Mouse (Mus musculus) fibroblast of lung, adult 2 months (primary cell): ENCODE measurements at regions not wholly inside any gene's neighbourhood (a gene's known extent, or its start where the extent isn't known, plus 50 kb on each side); places are given as distances from the start of the nearest gene placed in this dataset.

Source experiments
- DNase-seq: peaks from one replicate; pipeline ENCODE4 v3.0.0-alpha.2; 2011; ENCODE audit warnings: low read depth

DNA sequence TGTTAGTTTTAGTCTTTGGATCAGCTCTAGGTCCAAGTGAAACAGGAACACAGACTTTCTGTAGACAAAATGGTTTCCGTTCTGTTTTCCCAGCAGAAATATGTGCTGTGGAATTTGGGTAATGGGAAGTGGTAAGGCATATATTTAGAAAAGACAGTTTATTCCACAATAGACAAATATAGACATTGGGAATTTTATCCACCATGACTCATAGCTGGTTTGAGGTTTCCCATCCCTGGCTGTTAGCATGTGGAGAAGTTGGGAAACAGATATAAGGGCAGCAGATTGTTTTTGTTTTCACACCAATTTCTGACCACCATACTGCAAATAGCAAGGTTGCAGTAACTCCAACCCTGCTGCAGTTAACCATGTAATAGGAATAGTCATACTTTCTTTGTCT is 385.0 kb upstream of the Adam34 start:
- peak; percentile 87 for DNase-seq

DNA sequence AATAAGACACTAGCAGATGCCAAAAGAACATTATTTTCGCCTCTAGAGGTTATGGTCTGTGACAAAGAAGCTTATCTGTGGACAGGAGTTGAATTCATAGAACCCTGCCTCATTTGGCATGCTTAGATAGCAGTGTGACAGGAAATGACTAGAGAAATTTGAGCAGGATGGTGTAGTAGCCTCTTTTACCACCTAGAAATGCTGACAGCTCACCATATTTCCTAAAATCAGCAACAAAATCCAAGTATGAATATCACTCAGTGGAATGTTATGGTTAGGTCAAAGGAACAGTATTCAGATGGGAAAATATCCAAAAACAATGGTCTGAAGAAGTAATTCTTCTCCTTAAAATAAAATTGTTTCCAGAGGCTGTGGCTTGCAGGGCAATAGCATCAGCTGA is 383.6 kb upstream of the Adam34 start:
- DNase-seq = peak; percentile 76

DNA sequence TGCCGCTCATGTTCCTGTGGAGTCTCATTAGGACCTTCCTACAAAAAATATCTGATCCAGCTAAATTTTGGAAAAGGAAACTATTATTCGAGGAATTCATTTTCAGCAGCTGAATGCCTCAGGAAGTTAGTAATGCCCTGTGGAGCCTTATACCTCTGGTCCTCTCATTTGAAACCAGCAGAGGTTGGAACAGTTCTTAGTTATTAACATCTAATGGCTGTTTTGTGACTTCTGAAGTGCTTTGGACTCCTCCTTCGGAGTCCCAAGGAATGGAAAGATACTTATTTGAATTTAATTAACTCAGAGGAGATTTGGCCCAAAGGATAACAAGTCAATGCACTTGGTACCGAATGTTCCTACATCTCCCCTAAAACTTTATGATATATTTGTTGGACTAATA is 372.2 kb upstream of the Adam34 start:
- no peak for DNase-seq

DNA sequence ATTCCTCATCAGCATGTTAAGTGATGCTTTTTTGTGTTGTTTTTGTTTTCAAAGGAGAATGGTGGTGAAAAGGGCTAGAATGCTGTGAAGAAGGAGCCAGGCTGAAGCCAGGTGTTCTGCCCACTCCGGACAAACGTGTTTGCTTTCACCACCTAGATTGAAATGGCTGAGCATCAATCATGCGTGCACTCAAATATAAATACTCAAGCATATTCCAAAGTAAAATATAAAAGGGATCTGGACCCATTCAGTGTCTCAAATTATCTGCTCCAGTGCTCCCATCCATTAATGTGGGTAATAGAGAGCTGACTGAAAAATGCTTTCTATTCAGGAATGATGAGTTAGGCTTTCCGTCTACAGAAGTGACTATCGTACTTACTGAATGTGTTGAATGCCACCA is 349.0 kb upstream of the Adam34 start:
- no peak for DNase-seq

DNA sequence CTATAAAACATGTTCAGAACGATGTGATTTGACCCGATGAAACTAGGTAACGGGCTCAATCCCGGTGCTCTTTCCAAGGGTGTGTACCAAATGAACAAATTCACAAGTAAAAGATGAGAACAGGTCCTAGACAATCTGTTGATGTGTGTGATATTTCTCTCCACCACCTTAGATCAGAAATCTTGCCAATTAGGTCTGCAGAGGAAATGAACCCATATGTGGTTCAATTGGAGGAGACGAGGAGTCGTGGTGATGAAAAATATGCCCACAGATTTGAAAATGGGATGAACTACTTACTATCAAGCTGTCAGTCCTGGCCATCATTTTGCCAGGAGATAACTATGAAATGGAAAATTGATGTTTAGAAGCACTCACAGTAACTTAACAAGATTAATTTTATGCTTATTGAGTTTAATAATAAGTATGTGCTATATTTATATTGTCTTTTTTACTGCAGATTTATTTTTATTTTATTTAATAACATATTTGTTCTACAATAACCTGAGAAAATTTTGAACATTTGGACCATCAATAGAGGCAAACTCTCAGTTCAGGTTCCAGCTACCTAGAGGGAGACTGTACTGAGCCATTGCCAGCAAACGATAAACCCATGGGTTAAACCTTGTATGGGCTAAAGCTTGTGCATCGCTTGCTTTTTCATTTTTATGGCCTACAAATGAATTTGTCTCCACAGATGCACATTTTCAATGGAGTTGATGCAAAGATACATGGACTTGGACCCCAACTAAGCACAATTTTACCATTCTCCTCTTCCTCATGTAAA is 332.9 kb upstream of the Adam34 start:
- no peak for DNase-seq

DNA sequence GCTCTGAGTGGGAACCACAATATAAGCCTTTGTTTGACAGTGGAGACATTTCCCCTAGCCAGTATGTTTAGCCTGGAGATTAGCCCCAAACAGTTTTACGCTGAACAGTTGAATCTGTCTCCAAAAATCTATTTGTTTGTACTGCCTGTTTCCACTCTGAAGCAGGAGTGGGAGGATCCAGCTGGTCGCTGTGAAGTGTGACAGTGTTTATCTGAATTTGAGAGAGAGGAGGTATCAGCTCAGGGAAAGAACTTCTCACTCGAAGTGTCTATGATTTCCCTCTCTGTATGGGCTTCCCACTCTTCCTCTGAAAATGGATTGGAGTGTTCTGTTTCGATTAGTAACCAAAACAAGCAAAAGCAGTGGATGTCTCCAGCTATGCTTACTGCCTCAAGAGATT is 324.4 kb upstream of the Adam34 start:
- no peak for DNase-seq

DNA sequence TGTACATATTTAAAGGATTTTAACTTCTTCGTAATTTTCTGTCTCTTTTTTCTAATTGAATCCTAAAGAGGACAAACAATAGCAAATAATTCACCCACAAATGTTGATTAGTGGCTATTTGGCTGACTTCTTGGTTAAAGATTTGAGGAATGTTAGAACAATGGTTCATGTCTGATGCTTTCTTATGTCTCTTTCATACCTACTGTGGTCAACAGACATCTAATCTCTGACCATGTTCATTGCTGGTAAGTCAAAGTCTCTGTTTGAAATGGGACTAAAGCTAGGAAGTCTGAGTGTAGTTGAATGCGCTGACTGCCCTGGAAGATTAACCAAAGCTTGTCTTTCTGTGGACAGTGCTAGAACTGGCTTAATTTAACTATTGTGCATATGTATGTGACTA is 321.5 kb upstream of the Adam34 start:
- DNase-seq = no peak

DNA sequence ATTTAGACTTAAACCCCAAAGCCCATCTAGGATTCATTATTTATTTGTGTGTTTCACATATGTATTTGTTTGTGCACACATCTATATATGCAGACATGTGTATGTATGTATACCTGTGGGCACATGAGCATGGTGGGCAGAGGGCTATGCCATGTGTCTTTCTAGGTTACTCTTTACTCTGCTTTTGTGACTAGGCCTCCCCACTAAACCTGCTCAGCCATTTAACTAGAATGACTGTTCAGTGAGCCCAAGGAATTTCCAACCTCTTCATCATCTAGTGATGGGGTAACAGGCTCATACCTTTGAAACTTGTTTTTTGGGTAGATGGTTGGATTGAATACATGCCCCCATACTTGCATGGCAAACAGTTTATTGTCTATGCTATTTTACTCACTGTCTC is 321.1 kb upstream of the Adam34 start:
- DNase-seq = no peak

DNA sequence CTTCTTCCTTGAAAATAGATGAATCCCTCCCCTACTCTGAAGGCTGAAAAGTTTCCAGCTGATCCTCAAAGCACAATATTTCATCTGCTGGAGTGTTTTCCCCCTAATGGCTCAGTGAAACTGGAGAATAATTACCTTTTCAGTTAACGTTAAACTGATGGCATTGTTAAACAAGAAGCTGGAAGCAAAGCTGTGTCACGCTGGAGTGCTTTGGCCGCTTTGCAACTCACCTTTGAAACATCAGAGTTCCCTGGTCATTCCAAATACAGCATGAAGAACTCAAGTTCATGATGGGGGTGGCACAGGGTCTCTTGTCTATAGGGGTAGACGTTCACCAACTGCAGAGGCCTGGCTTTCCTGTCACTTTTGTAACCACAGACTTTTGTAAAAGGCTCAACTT is 317.9 kb upstream of the Adam34 start:
- no peak for DNase-seq

DNA sequence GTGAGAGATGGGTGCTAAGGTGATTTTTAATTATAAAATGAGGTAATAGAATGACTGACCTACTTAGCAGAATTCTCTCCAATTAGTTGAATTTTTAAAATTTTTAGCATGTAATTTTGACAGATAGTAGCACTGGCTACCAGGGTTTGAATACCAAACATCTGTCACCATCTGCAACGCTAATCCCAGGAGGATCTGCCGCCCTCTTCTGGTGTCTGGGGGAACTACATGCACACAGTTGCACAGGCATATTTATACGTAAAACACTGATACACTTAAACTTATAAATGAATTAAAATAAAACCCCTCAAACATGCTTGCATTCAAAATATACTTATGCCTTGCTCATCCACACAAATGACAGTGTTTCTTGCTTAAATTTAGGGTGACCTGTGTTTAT is 316.1 kb upstream of the Adam34 start:
- no peak for DNase-seq

DNA sequence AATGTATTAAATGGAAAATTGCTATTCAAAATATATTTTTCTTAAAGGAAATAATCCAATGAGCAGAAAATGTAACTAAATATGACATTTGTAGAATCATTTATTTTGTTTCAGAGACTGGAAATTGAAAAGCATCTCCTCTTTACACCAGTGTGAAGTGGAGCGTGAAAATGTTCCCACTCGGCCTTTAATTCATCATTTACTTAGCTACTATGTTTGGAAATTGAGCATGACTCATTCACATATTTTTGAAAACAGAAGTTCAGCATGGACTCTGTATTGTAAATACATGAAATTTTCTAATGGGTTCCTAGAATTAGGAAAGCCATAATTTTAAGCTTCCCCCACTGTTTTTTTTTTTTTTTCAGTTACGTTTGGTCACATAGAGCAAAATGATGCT is 314.2 kb upstream of the Adam34 start:
- no peak for DNase-seq
